Mouse (Mus musculus) kidney, embryonic 15.5 days (tissue): ENCODE data around the gene Cacnb4. TPM values are rescaled to one million over a fixed set of nuclear protein-coding genes. Genes with fewer than 3 reads are reported as not detected.

Experiments
- ATAC-seq: fragments of 200-750 bp; cut with Nextera tagmentation; replicated peaks from 2 replicates; pipeline ENCODE4 v1.8.0; 2017; ENCODE audit warnings: moderate TSS enrichment; ENCODE audit not compliant: low FRiP score
- H3K27ac ChIP-seq: fragments of 300-500 bp; sonication (generic); 2 replicates; pipeline ENCODE4 v1.5.1; 2015; ENCODE audit warnings: mild to moderate bottlenecking, inconsistent platforms
- H3K27me3 ChIP-seq: fragments of 300-500 bp; sonication (generic); 2 replicates; pipeline ENCODE4 v1.6.1; 2015; ENCODE audit warnings: inconsistent platforms
- H3K36me3 ChIP-seq: fragments of 300-500 bp; sonication (generic); 2 replicates; pipeline ENCODE4 v1.6.1; 2015; ENCODE audit warnings: inconsistent platforms
- H3K4me1 ChIP-seq: fragments of 300-500 bp; sonication (generic); 2 replicates; pipeline ENCODE4 v1.6.1; 2015; ENCODE audit warnings: inconsistent platforms
- H3K4me2 ChIP-seq: fragments of 300-500 bp; sonication (generic); 2 replicates; pipeline ENCODE4 v1.6.1; 2015; ENCODE audit warnings: moderate library complexity, mild to moderate bottlenecking, inconsistent platforms
- H3K4me3 ChIP-seq: fragments of 300-500 bp; sonication (generic); replicated peaks from 2 replicates; pipeline ENCODE4 v1.5.1; 2015; ENCODE audit warnings: mild to moderate bottlenecking, inconsistent platforms
- H3K9ac ChIP-seq: fragments of 300-500 bp; sonication (generic); 2 replicates; pipeline ENCODE4 v1.6.1; 2015; ENCODE audit warnings: mild to moderate bottlenecking, inconsistent platforms
- H3K9me3 ChIP-seq: fragments of 300-500 bp; sonication (generic); replicated peaks from 2 replicates; pipeline ENCODE4 v1.6.1; 2016; ENCODE audit warnings: inconsistent platforms
- WGBS: fragments of 180-500 bp; shearing (Covaris S2); methylation state at CpG from one replicate; pipeline ENCODE4 v1.1.7; 2015; ENCODE audit warnings: mixed read lengths; 5-methylcytosine and 5-hydroxymethylcytosine counted together
- polyA plus RNA-seq: library from polyadenylated mRNA; unstranded; fragments of >200 nt; fragmentation: Nextera tagmentation; extraction: Ambion mirVana; gene quantifications from 2 replicates; pipeline ENCODE4 v1.2.1, GENCODE M21; 2015

The Cacnb4 gene
- polyA plus RNA-seq, 1 experiment from 2014 or later, result 3.7 TPM

DNA sequence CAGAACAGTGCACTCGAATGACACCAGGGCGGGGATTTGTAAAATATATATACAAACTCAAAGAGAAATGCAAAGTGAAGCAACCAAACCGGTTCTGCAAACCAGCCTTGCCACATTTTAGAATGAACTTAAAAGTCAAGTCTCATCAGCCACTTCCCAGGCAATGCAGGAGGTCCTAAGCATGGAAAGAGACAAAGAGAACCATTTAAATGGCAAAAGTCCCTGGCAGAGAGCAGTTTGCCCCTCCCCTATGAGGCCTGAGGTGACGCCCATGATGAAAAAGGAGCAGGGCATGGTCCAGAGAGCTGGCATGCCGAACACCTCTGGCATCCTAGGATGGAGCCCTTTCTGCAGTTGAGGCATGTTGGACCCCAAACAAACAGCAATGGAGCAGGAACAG lies 234.5 kb downstream of the Cacnb4 start:
- Histone ChIP-seq H3K27me3 (no peaks in the 10 kb centered on the region), H3K4me3 (no peak overlapping the region), H3K4me1 (peaks cover 7% of the 10 kb centered on the region; the same call in 1 of the 2 replicates), H3K27ac (0 out of 2 replicates have a peak overlapping the region, but pooled peaks have one; percentile 32), H3K36me3 (no peaks in the 10 kb centered on the region), H3K4me2 (no peak overlapping the region), H3K9me3 (no peaks in the 10 kb centered on the region), H3K9ac (no peak overlapping the region)
- 0 out of 2 replicates have a peak, but pooled peaks have one; percentile 29 for ATAC-seq
- WGBS, result 44% methylated on average over 5 of the region's 5 CpGs

DNA sequence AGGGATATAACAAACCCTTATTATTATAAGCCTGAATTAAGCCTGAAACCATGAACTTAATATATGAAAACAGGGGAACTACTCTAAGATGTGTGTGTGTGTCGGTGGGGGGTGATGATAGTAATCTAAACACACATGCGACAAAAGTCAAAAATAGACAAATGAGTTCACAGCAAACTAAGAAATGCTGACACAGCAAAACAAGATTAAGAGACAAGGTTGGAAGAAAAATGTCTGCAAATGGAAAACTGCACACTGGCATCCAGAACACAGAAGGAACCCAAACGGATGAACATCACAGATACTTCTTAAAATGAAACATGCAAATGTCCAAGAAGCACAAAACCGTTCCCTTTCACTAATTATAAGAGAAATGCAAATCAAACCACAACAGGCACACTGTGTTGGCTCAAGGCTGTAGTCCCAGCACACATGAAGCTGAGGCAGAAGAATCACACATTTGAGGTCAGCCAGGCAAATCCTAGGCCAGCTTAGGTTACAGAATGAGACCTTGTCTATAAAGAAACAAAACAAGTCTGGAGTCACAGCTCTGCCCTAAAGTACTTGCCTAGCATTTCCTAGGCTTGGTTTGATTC lies 236.1 kb downstream of the Cacnb4 start:
- no peaks in the 10 kb centered on the region for H3K27me3 ChIP-seq
- 85% methylated on average over 4 of the region's 4 CpGs for WGBS

DNA sequence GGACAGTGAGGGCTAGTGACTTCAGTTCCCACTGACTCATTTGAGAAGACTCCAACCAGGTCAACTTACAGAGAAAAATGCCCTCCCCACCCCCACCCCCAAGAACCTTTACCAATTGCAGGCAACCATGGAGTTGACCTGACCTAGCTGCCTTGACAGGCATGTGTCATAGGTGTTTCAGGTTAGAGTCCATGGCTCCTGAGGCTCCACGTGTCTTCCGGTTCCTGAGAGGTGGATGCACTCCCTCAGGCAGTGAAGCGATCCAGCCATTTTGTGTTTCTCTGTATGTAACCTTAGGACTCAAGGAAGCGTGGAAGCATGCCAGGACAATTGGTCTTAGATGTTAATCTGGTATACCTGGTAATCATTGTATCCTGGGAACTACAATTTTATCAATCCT lies 238.2 kb downstream of the Cacnb4 start:
- ATAC-seq, result no peak
- Histone ChIP-seq H3K9ac (no peak overlapping the region), H3K27ac (no peak overlapping the region), H3K27me3 (no peaks in the 10 kb centered on the region), H3K36me3 (no peaks in the 10 kb centered on the region), H3K4me1 (peaks cover 7% of the 10 kb centered on the region; the same call in 1 of the 2 replicates), H3K9me3 (no peaks in the 10 kb centered on the region), H3K4me2 (no peak overlapping the region), H3K4me3 (no peak overlapping the region)
- WGBS, result 80% methylated on average over 4 of the region's 4 CpGs

More for the DNA sequence above, 236.1 kb downstream of the Cacnb4 start:
- Histone ChIP-seq H3K9ac (no peak overlapping the region), H3K4me3 (no peak overlapping the region), H3K36me3 (no peaks in the 10 kb centered on the region), H3K4me1 (peaks cover 7% of the 10 kb centered on the region; the same call in 1 of the 2 replicates), H3K9me3 (no peaks in the 10 kb centered on the region), H3K4me2 (no peak overlapping the region), H3K27ac (no peak overlapping the region)
- ATAC-seq, result no peak

- no peaks in the 10 kb centered on the region for H3K36me3 ChIP-seq
- H3K4me1 ChIP-seq, result peaks cover 7% of the 10 kb centered on the region; the same call in 1 of the 2 replicates
- no peak for ATAC-seq
- H3K27me3 ChIP-seq, result no peaks in the 10 kb centered on the region
- no peak overlapping the region for H3K4me2 ChIP-seq
- no peak overlapping the region for H3K27ac ChIP-seq
- WGBS, result 63% methylated on average over 6 of the region's 6 CpGs
- no peak overlapping the region for H3K9ac ChIP-seq
- H3K9me3 ChIP-seq, result no peaks in the 10 kb centered on the region
- H3K4me3 ChIP-seq, result no peak overlapping the region
These were observed 238.6 kb downstream of the Cacnb4 start for GRCm38 (mm10) chr2:52438013-52438412.

- ATAC-seq, result no peak
- Histone ChIP-seq H3K4me1 (peaks cover 3% of the 10 kb centered on the region; the same call in 1 of the 2 replicates), H3K27me3 (no peaks in the 10 kb centered on the region), H3K9me3 (no peaks in the 10 kb centered on the region), H3K36me3 (no peaks in the 10 kb centered on the region), H3K27ac (no peak overlapping the region), H3K9ac (no peak overlapping the region), H3K4me3 (no peak overlapping the region), H3K4me2 (no peak overlapping the region)
- WGBS, result 69% methylated on average over 14 of the region's 14 CpGs
These were observed 240.6 kb downstream of the Cacnb4 start for GRCm38 (mm10) chr2:52435919-52436632.

DNA sequence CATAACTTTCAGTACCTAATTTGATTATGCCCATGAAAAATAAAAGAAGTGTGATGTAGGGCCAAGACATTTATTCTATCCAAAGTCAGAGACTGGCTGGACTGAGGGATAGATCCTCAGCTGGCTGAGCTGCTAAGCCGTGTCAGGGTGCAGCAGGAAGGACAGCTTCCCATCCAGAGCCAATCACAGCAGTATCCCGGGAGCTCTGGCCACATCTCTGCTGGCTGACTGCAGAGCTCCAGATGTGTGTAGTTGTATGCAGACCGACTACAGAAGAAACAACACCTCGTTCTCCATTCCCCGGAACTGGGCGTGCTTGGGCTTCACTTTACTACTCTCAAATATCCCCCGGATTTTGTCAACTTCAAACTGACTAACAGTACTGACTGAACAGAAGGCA lies 243.3 kb downstream of the Cacnb4 start:
- no peak overlapping the region for H3K4me3 ChIP-seq
- ATAC-seq, result no peak
- peaks cover under 1% of the 10 kb centered on the region; the same call in 1 of the 2 replicates for H3K4me1 ChIP-seq
- no peaks in the 10 kb centered on the region for H3K36me3 ChIP-seq
- H3K27ac ChIP-seq, result no peak overlapping the region
- no peaks in the 10 kb centered on the region for H3K9me3 ChIP-seq
- no peak overlapping the region for H3K4me2 ChIP-seq
- H3K27me3 ChIP-seq, result no peaks in the 10 kb centered on the region
- WGBS, result 64% methylated on average over 7 of the region's 7 CpGs
- no peak overlapping the region for H3K9ac ChIP-seq

- H3K4me1 ChIP-seq, result peaks cover 16% of the 10 kb centered on the region
- H3K36me3 ChIP-seq, result no peaks in the 10 kb centered on the region
- 89% methylated on average over 3 of the region's 3 CpGs for WGBS
- H3K27ac ChIP-seq, result no peak overlapping the region
- H3K9ac ChIP-seq, result no peak overlapping the region
- H3K4me3 ChIP-seq, result no peak overlapping the region
- no peak for ATAC-seq
- no peaks in the 10 kb centered on the region for H3K9me3 ChIP-seq
- H3K4me2 ChIP-seq, result no peak overlapping the region
- no peaks in the 10 kb centered on the region for H3K27me3 ChIP-seq
These were observed 249.2 kb downstream of the Cacnb4 start for GRCm38 (mm10) chr2:52427383-52427782.

DNA sequence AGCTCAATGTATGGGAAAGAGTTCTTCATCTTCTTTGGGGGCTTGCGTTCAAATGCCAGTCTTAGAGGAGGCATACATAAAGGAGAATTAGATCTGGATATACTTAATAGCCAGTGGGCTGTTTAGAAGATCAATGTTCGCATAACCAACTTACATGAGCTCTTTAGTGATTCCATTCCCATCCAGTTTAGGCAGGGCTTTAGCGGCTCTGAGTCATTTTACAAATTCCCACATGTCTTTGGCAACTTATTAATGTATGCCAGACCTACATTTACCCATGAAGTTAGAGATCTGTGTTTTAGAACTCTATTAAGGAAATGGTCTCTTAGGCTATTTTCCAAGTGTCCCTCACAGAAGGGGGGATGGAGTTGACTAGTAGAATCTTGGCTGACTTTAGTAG lies 250.6 kb downstream of the Cacnb4 start:
- Histone ChIP-seq H3K27me3 (no peaks in the 10 kb centered on the region), H3K4me3 (no peak overlapping the region), H3K9ac (no peak overlapping the region), H3K4me2 (peak overlapping the region; percentile 81), H3K4me1 (peaks cover 29% of the 10 kb centered on the region), H3K27ac (no peak overlapping the region), H3K36me3 (no peaks in the 10 kb centered on the region), H3K9me3 (no peaks in the 10 kb centered on the region)
- ATAC-seq, result no peak
- WGBS, result 83% methylated on average over 3 of the region's 3 CpGs

- H3K4me2 ChIP-seq, result peak overlapping the region; percentile 81
- H3K36me3 ChIP-seq, result no peaks in the 10 kb centered on the region
- ATAC-seq, result no peak
- peak overlapping the region; percentile 94 for H3K9ac ChIP-seq
- peak overlapping the region; percentile 91 for H3K27ac ChIP-seq
- H3K27me3 ChIP-seq, result no peaks in the 10 kb centered on the region
- H3K9me3 ChIP-seq, result no peaks in the 10 kb centered on the region
- H3K4me3 ChIP-seq, result peak overlapping the region; percentile 98
- peaks cover 34% of the 10 kb centered on the region for H3K4me1 ChIP-seq
- 19% methylated on average over 10 of the region's 10 CpGs for WGBS
These were observed 251.2 kb downstream of the Cacnb4 start for GRCm38 (mm10) chr2:52425523-52425795.

GRCm38 (mm10) chr2:52424747-52425522 lies 251.7 kb downstream of the Cacnb4 start, which contains the start of gene Arl5a:
Gene Arl5a, minus strand, starts transcription at chr2:52424901.
- peak within 1 kb of the TSS; percentile 91 for H3K27ac ChIP-seq
- under 1% methylated on average over 56 of the region's 57 CpGs for WGBS
- ATAC-seq, result peak; percentile 96

GRCm38 (mm10) chr2:52424248-52424728 lies 252.3 kb downstream of the Cacnb4 start:
- Histone ChIP-seq H3K9me3 (no peaks in the 10 kb centered on the region), H3K9ac (peak overlapping the region; percentile 94), H3K36me3 (no peaks in the 10 kb centered on the region), H3K4me3 (peak overlapping the region; percentile 98), H3K4me1 (peaks cover 38% of the 10 kb centered on the region), H3K27me3 (no peaks in the 10 kb centered on the region), H3K4me2 (peak overlapping the region; percentile 81), H3K27ac (peak overlapping the region; percentile 91)
- under 1% methylated on average over 42 of the region's 42 CpGs for WGBS
- ATAC-seq, result peak; percentile 66

More at GRCm38 (mm10) chr2:52424747-52425522, 251.7 kb downstream of the Cacnb4 start, which contains the start of gene Arl5a:
- Histone ChIP-seq H3K4me1 (peaks cover 36% of the 10 kb centered on the region), H3K27me3 (no peaks in the 10 kb centered on the region), H3K4me2 (peak within 1 kb of the TSS; percentile 81), H3K9me3 (no peaks in the 10 kb centered on the region), H3K36me3 (no peaks in the 10 kb centered on the region), H3K9ac (peak within 1 kb of the TSS; percentile 94), H3K4me3 (peak within 1 kb of the TSS; percentile 98)
